Mouse (Mus musculus): Measurements from ENCODE around the gene Doc2b.
"Not testable (repeated sequence)": the region's sequence is repeated elsewhere in the genome, so short reads cannot be mapped to it uniquely, and the experiment has no call there.

Doc2b gene

DNA sequence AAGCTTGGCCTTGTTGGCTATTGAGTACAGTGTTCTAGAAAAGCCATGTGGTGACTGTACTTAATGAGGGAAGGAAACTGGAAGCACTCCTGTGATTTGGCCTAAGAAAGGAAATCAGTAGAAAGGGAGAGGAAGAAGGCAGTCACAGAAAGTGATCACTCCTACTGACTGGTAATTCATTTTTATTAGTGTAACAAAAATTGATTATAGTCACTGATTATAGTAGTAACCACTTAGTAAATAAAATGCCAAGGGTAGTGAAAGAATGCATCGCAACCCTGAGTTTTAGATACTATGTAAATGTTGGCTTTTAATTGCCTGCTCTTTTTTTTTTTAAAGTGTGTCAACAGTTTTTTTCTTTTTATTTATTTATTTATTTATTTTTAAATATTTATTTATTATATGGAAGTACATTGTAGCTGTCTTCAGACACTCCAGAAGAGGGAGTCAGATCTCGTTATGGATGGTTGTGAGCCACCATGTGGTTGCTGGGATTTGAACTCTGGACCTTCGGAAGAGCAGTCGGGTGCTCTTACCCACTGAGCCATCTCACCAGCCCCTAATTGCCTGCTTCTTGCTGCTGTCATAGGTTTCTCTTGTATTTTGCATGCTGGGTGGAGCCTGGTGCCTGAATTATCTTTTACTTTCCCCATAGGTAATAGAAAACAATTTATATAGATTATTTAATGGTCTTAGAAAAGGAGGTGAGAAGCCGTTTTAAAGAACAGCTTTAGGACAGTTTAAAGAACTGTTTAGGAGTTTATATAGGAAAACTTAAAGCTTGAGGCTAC lies 60.2 kb downstream of the Doc2b start:
- DNase-seq: no peak

DNA sequence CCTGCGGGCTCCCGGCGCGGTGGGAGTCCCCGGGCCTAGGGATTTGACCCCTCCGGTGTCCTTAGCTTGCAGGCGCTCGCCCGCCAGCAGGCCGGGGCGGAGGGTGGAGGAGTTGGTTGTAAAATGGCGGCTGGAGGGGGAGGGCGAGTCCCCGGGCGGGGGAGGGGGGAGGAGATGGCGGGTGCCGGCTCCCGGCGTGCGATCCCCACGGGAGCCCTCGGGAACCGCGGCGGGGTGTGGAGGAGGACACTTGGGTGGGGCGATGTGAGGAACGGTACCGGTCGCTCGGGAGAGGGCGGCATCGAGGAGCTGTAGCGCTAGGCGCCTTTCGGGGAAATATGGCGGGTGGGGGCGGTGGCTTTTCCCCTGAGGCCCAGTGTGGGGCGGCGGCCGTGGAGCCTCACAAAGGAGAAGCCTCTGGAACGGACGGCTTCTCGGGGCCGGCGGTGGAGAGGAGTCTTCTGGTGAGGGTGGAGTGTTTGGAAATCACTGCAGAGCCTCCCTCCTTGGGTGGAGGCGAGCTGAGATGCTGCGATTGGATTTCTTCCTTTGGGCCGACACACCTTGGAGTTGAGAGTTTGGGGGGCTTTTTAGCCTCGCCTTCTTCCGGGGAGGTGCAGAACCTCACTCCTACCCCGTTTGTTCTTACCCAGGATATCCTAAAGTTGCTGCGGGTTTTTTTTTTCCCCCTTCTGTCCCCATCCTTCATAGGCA lies 62.5 kb downstream of the Doc2b start:
- DNase-seq: peak; percentile 66 to 77

DNA sequence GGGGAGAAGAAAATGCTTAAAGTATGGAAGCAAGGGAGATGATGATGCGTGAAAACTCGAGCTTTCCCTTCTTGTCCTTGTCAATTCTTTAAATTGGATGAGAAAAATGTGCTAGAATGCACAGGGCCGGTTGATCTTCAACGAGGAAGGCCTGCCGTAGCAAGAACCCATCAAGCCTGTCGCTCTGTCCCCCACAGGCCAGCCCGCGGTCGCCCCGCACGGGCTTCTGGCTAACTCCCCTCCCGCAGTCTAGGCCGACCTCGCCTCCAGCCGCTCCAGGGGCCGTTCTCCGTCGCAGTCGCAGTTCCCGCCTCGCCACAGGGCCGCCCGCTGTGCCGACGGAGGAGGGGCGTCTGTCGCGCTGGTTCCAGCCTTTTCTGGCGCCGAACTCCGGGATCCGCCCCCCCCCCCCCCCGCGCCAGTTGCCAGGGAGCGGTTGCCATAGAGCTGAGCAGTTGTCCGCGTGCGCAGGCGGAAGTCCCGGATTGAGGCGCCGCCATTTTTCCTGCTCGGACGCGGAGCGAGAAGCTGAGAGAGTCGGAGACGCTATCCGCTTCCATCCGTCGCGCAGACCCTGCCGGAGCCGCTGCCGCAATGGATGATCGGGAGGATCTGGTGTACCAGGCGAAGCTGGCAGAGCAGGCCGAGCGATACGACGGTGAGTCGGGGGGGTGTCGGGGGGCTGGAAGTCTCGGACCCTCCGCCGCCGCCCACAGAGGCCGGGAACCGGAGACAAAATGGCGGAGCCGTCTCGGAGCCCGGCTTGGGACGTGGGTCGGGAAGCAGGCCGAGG lies 63.2 kb downstream of the Doc2b start, which contains the start of gene Ywhae:
Ywhae (plus strand) TSS at position 436 of the 793 bp plus-strand sequence.
- DNase-seq: peak; percentile 79 to 83

DNA sequence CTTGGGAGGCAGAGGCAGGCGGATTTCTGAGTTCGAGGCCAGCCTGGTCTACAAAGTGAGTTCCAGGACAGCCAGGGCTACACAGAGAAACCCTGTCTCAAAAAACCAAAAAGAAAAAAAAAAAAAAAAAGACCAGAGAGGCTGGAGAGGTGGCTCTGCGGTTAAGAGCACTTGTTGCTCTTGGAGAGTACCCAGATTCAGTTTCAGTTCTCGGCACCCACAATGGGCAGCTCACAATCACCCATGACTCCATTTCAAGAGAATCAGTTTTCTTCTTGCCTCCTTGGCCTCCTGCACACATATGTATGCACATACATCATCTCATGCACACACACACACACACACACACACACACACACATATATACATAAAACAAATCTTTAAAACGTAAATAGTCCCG lies 68.2 kb downstream of the Doc2b start:
- DNase-seq: not testable (repeated sequence)

DNA sequence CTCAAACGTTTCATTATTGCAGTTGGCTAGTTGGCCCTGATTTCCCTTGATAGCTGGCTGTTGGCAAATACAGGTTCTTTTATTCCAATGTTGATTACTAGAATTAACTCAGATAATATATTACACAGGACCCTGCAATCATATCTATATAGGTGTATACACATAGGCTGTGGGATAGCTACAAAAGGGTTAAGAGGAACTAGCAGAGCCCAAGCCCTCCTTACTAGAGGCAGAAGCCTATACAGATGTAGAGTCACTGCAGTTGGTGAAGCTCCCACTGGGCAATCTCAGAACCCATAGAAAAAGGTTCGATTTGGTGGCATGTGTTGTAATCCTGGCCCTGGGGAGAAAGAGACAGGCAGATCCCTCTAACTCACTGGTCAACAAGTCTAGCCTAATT lies 68.7 kb downstream of the Doc2b start:
- DNase-seq: no peak

DNA sequence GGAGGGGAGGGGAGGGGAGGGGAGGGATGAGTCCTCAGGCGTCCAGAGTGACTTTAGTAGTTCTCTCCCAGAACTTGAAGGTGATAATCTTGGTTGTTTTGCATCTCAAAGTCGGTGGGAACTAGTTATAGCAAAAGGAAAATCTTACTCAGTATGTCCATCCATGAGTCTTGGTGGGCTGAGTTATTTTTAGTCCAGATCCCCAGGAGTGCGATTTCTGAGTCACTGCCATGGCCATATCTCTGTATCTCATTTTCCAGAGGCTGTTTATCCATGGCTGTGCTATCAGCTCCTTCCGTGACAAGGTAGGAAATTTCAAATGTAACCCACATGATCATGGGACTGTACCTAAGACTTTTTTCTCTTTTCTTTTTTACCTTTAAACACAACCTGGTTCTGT lies 73.5 kb downstream of the Doc2b start:
- DNase-seq: no peak
